Mouse (Mus musculus): ENCODE measurements around the gene Foxp1. TPM values are rescaled to one million over a fixed set of nuclear protein-coding genes. Genes with fewer than 3 reads are reported as not detected.

Foxp1 gene
- polyA plus RNA-seq, 1 experiment from 2014 or later: 148 TPM

DNA sequence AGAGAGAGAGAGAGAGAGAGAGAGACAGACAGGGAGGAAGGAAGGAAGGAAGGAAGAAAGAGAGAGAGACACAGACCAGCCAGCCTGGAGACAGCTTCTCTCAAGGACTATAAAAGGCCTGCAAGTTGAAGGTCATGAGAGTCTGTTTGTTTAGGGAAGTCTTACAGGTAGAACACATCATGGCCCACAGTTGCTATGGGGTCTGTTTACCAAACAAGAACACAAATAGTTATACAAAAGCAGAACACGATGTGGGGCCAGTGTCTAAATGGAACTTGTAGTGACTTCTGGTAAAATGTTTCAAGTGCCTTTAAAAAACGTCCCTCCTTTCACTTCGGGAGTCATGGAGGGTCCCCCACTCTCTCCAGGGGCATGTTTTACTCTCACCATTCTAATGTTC, 529.3 kb downstream of the Foxp1 start:
- ATAC-seq (replicated peaks; ENCODE audit: insufficient number of reproducible peaks, low FRiP score, low TSS enrichment, low read depth): no peak
- WGBS: 68% methylated on average over 3 of the region's 3 CpGs

DNA sequence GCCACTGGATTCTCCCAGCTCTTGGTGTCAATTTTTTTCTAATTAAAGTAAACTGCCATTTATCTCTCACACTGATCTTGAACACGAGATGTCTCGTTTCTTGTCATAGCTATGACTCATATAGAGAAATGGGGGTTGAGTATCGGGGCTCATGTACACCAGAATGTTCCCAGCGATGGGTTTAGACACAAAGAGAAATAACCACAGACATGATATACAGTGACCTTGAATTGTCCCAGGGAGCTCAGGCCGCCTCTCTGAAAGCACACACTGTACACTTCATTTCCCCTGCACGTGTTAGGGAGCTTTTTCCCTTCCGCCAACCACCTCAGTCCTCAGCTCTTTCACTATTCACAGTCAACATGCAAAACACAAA, 529.8 kb downstream of the Foxp1 start:
- Histone ChIP-seq H3K4me1 (ENCODE audit: control insufficient read depth, insufficient read depth, low read length) (no peaks in the 10 kb centered on the region), H3K9me3 (replicated peaks; ENCODE audit: control insufficient read depth, low read length) (no peaks in the 10 kb centered on the region), H3K36me3 (replicated peaks; ENCODE audit: control insufficient read depth, insufficient read depth, low read depth, low read length) (no peaks in the 10 kb centered on the region), H3K4me3 (ENCODE audit: low read depth, low read length) (no peak overlapping the region), H3K27me3 (ENCODE audit: control insufficient read depth, insufficient read depth, low read length) (no peaks in the 10 kb centered on the region), H3K9ac (replicated peaks; ENCODE audit: low read length) (no peak overlapping the region), H3K27ac (replicated peaks; ENCODE audit: low read depth, low read length) (no peak overlapping the region), H3K4me2 (ENCODE audit: low read depth, low read length) (no peak overlapping the region)
- DNase-seq (ENCODE audit: low spot score) (no peak), ATAC-seq (replicated peaks; ENCODE audit: insufficient number of reproducible peaks, low FRiP score, low TSS enrichment, low read depth) (no peak)
- 82% methylated on average over 7 of the region's 7 CpGs for WGBS

More for the DNA sequence above, 529.3 kb downstream of the Foxp1 start:
- H3K9ac ChIP-seq (replicated peaks; ENCODE audit: low read length): no peak overlapping the region
- no peak overlapping the region for H3K4me3 ChIP-seq (ENCODE audit: low read depth, low read length)
- no peaks in the 10 kb centered on the region for H3K27me3 ChIP-seq (ENCODE audit: control insufficient read depth, insufficient read depth, low read length)
- H3K4me1 ChIP-seq (ENCODE audit: control insufficient read depth, insufficient read depth, low read length): no peaks in the 10 kb centered on the region
- H3K36me3 ChIP-seq (replicated peaks; ENCODE audit: control insufficient read depth, insufficient read depth, low read depth, low read length): no peaks in the 10 kb centered on the region
- no peak for DNase-seq (ENCODE audit: low spot score)
- no peak overlapping the region for H3K4me2 ChIP-seq (ENCODE audit: low read depth, low read length)
- no peak overlapping the region for H3K27ac ChIP-seq (replicated peaks; ENCODE audit: low read depth, low read length)
- H3K9me3 ChIP-seq (replicated peaks; ENCODE audit: control insufficient read depth, low read length): no peaks in the 10 kb centered on the region

DNA sequence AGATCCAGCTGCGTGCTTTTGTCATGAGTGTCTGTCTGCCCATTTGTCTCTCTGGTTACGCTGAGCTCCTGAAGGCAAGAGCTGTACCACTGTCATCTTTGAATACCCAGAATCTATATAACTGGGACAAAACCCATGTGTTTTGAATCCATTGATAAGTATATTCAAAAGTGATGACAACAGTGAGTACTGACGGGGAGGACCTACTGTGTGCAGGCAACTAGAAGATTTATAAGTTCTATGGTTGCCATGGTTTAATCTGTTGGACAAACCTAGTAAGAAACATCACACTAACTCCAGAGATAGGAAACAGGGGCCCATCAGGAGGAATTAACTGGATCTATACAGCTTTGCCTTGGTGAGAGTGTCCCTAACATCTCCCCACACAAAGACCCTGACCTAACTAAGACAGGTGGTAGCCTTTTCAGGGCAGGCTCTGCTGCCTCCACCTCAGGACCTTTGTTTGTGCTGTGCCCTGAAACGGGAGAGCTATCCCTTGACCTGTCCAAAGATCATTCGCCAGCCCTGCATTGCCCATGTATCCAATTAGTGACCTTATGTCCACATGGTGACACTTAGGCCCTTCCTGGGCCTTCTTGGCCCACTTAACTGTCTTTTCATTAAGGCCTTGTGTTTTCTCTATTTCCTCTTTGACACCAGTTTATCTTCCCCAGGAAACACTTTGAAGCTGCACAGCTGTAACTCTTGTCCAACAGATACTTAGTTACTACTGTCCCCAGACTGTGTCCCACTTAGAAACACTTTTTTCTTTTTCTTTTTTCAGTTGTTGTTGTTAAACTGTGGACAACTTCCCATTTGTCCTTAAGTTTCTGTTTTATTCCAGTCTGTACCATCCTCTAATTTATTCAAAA, 530.4 kb downstream of the Foxp1 start:
- Histone ChIP-seq H3K36me3 (replicated peaks; ENCODE audit: control insufficient read depth, insufficient read depth, low read depth, low read length) (no peaks in the 10 kb centered on the region), H3K9me3 (replicated peaks; ENCODE audit: control insufficient read depth, low read length) (no peaks in the 10 kb centered on the region), H3K27ac (replicated peaks; ENCODE audit: low read depth, low read length) (no peak overlapping the region), H3K27me3 (ENCODE audit: control insufficient read depth, insufficient read depth, low read length) (no peaks in the 10 kb centered on the region), H3K9ac (replicated peaks; ENCODE audit: low read length) (no peak overlapping the region), H3K4me2 (ENCODE audit: low read depth, low read length) (no peak overlapping the region), H3K4me1 (ENCODE audit: control insufficient read depth, insufficient read depth, low read length) (no peaks in the 10 kb centered on the region), H3K4me3 (ENCODE audit: low read depth, low read length) (no peak overlapping the region)
- ATAC-seq (replicated peaks; ENCODE audit: insufficient number of reproducible peaks, low FRiP score, low TSS enrichment, low read depth) (no peak), DNase-seq (ENCODE audit: low spot score) (no peak)
- 75% methylated on average over 5 of the region's 5 CpGs for WGBS

DNA sequence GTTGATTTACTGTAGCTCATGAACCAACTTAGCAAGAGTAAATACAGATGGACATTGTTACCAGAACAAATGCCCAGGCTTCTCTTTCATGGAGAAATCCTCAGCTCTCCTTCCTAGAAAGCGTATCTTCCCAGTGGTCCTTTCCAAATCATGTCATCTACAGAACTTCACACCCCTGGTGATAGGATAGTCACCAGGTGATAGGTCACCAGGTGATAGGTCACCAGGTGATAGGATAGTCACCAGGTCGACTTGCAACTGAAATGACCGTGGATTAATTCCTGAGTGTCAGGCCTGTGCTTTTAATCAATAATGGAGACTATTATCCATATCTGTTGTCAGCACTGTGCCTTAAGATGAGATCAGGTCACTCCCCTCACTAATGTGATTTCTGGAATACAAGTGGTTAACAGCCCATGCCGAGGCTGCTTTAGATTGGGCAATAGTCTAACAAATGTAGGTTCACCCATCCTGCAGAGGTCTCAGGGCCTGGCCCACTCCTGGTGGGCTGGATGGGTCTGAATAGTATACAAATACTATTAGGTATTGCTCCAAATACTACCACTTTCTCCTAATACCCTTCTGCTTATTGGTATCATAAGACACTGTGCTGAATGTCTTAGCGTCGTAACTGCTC, 534.9 kb downstream of the Foxp1 start:
- no peaks in the 10 kb centered on the region for H3K4me1 ChIP-seq (ENCODE audit: control insufficient read depth, insufficient read depth, low read length)
- DNase-seq (ENCODE audit: low spot score): no peak
- H3K9me3 ChIP-seq (replicated peaks; ENCODE audit: control insufficient read depth, low read length): no peaks in the 10 kb centered on the region
- no peak overlapping the region for H3K9ac ChIP-seq (replicated peaks; ENCODE audit: low read length)
- no peak overlapping the region for H3K4me2 ChIP-seq (ENCODE audit: low read depth, low read length)
- H3K4me3 ChIP-seq (ENCODE audit: low read depth, low read length): no peak overlapping the region
- H3K36me3 ChIP-seq (replicated peaks; ENCODE audit: control insufficient read depth, insufficient read depth, low read depth, low read length): no peaks in the 10 kb centered on the region
- H3K27ac ChIP-seq (replicated peaks; ENCODE audit: low read depth, low read length): no peak overlapping the region
- WGBS: 85% methylated on average over 6 of the region's 6 CpGs
- no peaks in the 10 kb centered on the region for H3K27me3 ChIP-seq (ENCODE audit: control insufficient read depth, insufficient read depth, low read length)
- no peak for ATAC-seq (replicated peaks; ENCODE audit: insufficient number of reproducible peaks, low FRiP score, low TSS enrichment, low read depth)

DNA sequence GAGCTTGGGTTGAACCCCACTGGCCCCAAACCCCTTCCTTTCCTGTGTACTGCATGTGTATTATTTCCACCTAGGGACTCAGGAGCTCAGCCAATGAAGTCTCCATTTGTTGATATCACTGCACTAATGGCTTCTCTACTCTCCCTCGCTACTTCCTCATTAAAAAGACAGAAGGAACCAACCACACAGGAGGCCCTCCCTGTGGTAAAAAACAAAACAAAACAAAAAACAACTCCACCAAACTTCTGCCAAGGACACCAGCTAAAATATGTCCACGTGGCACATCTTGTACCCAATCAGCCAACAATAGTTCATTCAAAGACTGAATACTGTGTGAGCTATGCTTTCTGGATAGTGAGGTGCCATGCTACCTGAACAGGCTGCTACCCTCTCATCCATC, 537.1 kb downstream of the Foxp1 start:
- ATAC-seq (replicated peaks; ENCODE audit: insufficient number of reproducible peaks, low FRiP score, low TSS enrichment, low read depth) (no peak), DNase-seq (ENCODE audit: low spot score) (no peak)
- no peaks in the 10 kb centered on the region for H3K27me3 ChIP-seq (ENCODE audit: control insufficient read depth, insufficient read depth, low read length)
- H3K36me3 ChIP-seq (replicated peaks; ENCODE audit: control insufficient read depth, insufficient read depth, low read depth, low read length): no peaks in the 10 kb centered on the region
- H3K27ac ChIP-seq (replicated peaks; ENCODE audit: low read depth, low read length): no peak overlapping the region
- no peak overlapping the region for H3K4me2 ChIP-seq (ENCODE audit: low read depth, low read length)
- H3K4me1 ChIP-seq (ENCODE audit: control insufficient read depth, insufficient read depth, low read length): no peaks in the 10 kb centered on the region
- H3K9me3 ChIP-seq (replicated peaks; ENCODE audit: control insufficient read depth, low read length): no peaks in the 10 kb centered on the region
- no peak overlapping the region for H3K9ac ChIP-seq (replicated peaks; ENCODE audit: low read length)
- 85% methylated on average over 2 of the region's 2 CpGs for WGBS
- H3K4me3 ChIP-seq (ENCODE audit: low read depth, low read length): no peak overlapping the region

DNA sequence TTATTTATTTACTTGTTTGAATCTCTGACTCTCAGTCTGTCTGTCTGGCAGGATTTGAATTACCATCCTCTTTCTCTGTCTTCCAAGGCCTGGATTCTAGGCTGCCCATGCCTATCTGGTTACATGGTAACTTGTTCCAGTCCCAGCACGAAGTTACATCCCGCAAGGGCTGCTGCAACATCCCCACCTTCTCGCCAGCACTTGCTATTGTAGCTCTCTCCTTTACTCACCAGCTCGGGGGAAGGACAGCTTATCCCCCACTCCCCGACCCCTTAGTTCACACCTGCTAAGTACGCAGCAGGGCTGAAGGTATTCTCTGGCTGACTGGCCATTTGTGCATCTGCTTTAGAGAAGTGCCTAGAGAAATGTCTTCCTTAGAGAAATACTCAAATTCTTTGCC, 537.9 kb downstream of the Foxp1 start:
- no peaks in the 10 kb centered on the region for H3K36me3 ChIP-seq (replicated peaks; ENCODE audit: control insufficient read depth, insufficient read depth, low read depth, low read length)
- no peaks in the 10 kb centered on the region for H3K9me3 ChIP-seq (replicated peaks; ENCODE audit: control insufficient read depth, low read length)
- no peak for DNase-seq (ENCODE audit: low spot score)
- 83% methylated on average over 6 of the region's 6 CpGs for WGBS
- H3K4me1 ChIP-seq (ENCODE audit: control insufficient read depth, insufficient read depth, low read length): no peaks in the 10 kb centered on the region
- H3K4me2 ChIP-seq (ENCODE audit: low read depth, low read length): no peak overlapping the region
- ATAC-seq (replicated peaks; ENCODE audit: insufficient number of reproducible peaks, low FRiP score, low TSS enrichment, low read depth): no peak
- H3K27ac ChIP-seq (replicated peaks; ENCODE audit: low read depth, low read length): no peak overlapping the region
- H3K9ac ChIP-seq (replicated peaks; ENCODE audit: low read length): no peak overlapping the region
- H3K4me3 ChIP-seq (ENCODE audit: low read depth, low read length): no peak overlapping the region
- no peaks in the 10 kb centered on the region for H3K27me3 ChIP-seq (ENCODE audit: control insufficient read depth, insufficient read depth, low read length)

DNA sequence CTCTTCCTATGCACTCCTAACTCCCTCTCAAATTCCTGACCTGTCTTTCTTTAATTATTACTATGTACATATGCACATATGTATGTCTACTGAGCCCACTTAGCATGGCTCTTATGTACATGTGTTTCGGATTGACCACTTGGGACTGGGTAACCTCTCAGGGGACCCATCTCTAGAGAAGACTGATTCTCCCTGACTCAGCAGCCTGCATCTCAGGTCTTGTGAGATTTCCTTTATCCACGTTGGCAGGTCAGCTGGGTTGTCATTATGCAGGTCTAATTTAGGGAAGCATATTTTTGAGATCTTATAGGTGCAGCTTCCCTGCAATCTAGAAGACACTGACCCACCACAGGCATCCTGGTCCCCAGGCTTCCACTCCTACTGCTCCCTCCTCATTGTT, 538.5 kb downstream of the Foxp1 start:
- Histone ChIP-seq H3K4me2 (ENCODE audit: low read depth, low read length) (no peak overlapping the region), H3K27me3 (ENCODE audit: control insufficient read depth, insufficient read depth, low read length) (no peaks in the 10 kb centered on the region), H3K9me3 (replicated peaks; ENCODE audit: control insufficient read depth, low read length) (no peaks in the 10 kb centered on the region), H3K9ac (replicated peaks; ENCODE audit: low read length) (no peak overlapping the region), H3K4me1 (ENCODE audit: control insufficient read depth, insufficient read depth, low read length) (no peaks in the 10 kb centered on the region), H3K27ac (replicated peaks; ENCODE audit: low read depth, low read length) (no peak overlapping the region), H3K36me3 (replicated peaks; ENCODE audit: control insufficient read depth, insufficient read depth, low read depth, low read length) (no peaks in the 10 kb centered on the region), H3K4me3 (ENCODE audit: low read depth, low read length) (no peak overlapping the region)
- no peak for DNase-seq (ENCODE audit: low spot score)
- WGBS: 70% methylated on average over 2 of the region's 2 CpGs
- no peak for ATAC-seq (replicated peaks; ENCODE audit: insufficient number of reproducible peaks, low FRiP score, low TSS enrichment, low read depth)

DNA sequence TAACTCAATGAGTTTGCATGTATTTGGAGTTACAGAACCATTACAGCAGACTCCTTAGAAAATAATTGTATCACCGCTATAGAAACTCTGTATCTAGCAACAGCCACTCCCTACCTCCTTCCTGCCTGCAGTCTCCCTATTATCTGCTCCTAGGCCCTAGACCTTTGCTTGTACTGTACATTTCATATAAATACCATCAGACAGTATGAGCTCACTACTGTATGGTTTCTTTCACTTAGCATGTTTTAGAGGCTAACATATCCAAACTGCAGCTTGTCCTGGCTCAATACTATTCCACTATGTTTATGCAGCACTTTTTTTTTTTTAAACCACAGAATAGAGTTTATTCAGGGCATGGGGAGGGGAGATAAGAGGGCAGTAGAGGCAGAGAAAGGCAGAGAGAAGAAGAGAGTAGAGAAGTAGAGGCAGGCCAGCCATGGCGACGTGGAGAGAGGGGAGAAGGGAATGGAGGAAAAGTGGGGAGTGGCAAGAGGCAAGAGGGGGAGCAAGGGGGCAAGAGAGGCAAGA, 539.1 kb downstream of the Foxp1 start:
- Histone ChIP-seq H3K4me2 (ENCODE audit: low read depth, low read length) (no peak overlapping the region), H3K27me3 (ENCODE audit: control insufficient read depth, insufficient read depth, low read length) (no peaks in the 10 kb centered on the region), H3K9me3 (replicated peaks; ENCODE audit: control insufficient read depth, low read length) (no peaks in the 10 kb centered on the region), H3K4me3 (ENCODE audit: low read depth, low read length) (no peak overlapping the region), H3K36me3 (replicated peaks; ENCODE audit: control insufficient read depth, insufficient read depth, low read depth, low read length) (no peaks in the 10 kb centered on the region), H3K9ac (replicated peaks; ENCODE audit: low read length) (no peak overlapping the region), H3K4me1 (ENCODE audit: control insufficient read depth, insufficient read depth, low read length) (no peaks in the 10 kb centered on the region), H3K27ac (replicated peaks; ENCODE audit: low read depth, low read length) (no peak overlapping the region)
- 96% methylated on average over 3 of the region's 3 CpGs for WGBS
- no peak for ATAC-seq (replicated peaks; ENCODE audit: insufficient number of reproducible peaks, low FRiP score, low TSS enrichment, low read depth)
- no peak for DNase-seq (ENCODE audit: low spot score)

Data from embryonic facial prominence, embryonic 11.5 days (tissue).